Mouse (Mus musculus) heart, postnatal 0 days (tissue): Measurements from ENCODE around the gene Cox10.

Experiments
- CTCF ChIP-seq: IDR thresholded peaks from 2 replicates; pipeline ENCODE4 v1.5.1; 2016; ENCODE audit warnings: antibody characterized with exemption, control low read depth, low read depth
- EP300 ChIP-seq: IDR thresholded peaks from 2 replicates; pipeline ENCODE4 v1.6.1; 2016; ENCODE audit warnings: antibody characterized with exemption, low read depth

GRCm38 (mm10) chr11:64027423-64027822, 51.8 kb downstream of the Cox10 start:
- no peak for TF ChIP-seq CTCF
- TF ChIP-seq EP300: no peak
